Mouse (Mus musculus) brain, adult 2 months (tissue): ENCODE data around the gene Efna5.

Experiments used
- DNase-seq: peaks from one replicate; pipeline ENCODE4 v3.0.0; 2011; ENCODE audit warnings: low read depth, low spot score

The Efna5 gene

GRCm38 (mm10) chr17:62657832-62658630 is 223.1 kb downstream of the Efna5 start:
- peak; percentile 65 for DNase-seq

- peak; percentile 53 for DNase-seq
Measured at GRCm38 (mm10) chr17:62657051-62657450, 224.1 kb downstream of the Efna5 start.

GRCm38 (mm10) chr17:62656591-62656990 is 224.5 kb downstream of the Efna5 start:
- peak; percentile 71 for DNase-seq

GRCm38 (mm10) chr17:62655819-62656355 is 225.2 kb downstream of the Efna5 start:
- peak; percentile 61 for DNase-seq

GRCm38 (mm10) chr17:62652451-62652850 is 228.7 kb downstream of the Efna5 start:
- DNase-seq: peak; percentile 58

GRCm38 (mm10) chr17:62651696-62652095 is 229.4 kb downstream of the Efna5 start:
- peak; percentile 42 for DNase-seq

- DNase-seq: peak; percentile 74
Measured at GRCm38 (mm10) chr17:62649293-62649950, 231.7 kb downstream of the Efna5 start.

GRCm38 (mm10) chr17:62646836-62647235 is 234.3 kb downstream of the Efna5 start:
- no peak for DNase-seq

- DNase-seq: no peak
Measured at GRCm38 (mm10) chr17:62642447-62643145, 238.5 kb downstream of the Efna5 start.

- no peak for DNase-seq
Measured at GRCm38 (mm10) chr17:62640654-62641053, 240.5 kb downstream of the Efna5 start.

GRCm38 (mm10) chr17:62636896-62637295 is 244.2 kb downstream of the Efna5 start:
- DNase-seq: no peak

GRCm38 (mm10) chr17:62634937-62635336 is 246.2 kb downstream of the Efna5 start:
- DNase-seq: no peak

- DNase-seq: no peak
Measured at GRCm38 (mm10) chr17:62628474-62628873, 252.6 kb downstream of the Efna5 start.

GRCm38 (mm10) chr17:62627508-62627907 is 253.6 kb downstream of the Efna5 start:
- DNase-seq: no peak

GRCm38 (mm10) chr17:62625646-62626020 is 255.5 kb downstream of the Efna5 start:
- no peak for DNase-seq

- no peak for DNase-seq
Measured at GRCm38 (mm10) chr17:62624804-62625645, 256.1 kb downstream of the Efna5 start.

- no peak for DNase-seq
Measured at GRCm38 (mm10) chr17:62623224-62623623, 257.9 kb downstream of the Efna5 start.

- no peak for DNase-seq
Measured at GRCm38 (mm10) chr17:62622481-62622880, 258.6 kb downstream of the Efna5 start.

- no peak for DNase-seq
Measured at GRCm38 (mm10) chr17:62615159-62615558, 266.0 kb downstream of the Efna5 start.

- peak; percentile 31 for DNase-seq
Measured at GRCm38 (mm10) chr17:62614708-62615107, 266.4 kb downstream of the Efna5 start.

GRCm38 (mm10) chr17:62614237-62614636 is 266.9 kb downstream of the Efna5 start:
- peak; percentile 21 for DNase-seq
